Mouse (Mus musculus) lung, embryonic 16.5 days (tissue): ENCODE measurements around the gene Meiob. TPM values are rescaled to one million over a fixed set of nuclear protein-coding genes. Genes with fewer than 3 reads are reported as not detected.

Source experiments
- ATAC-seq: fragments of 200-750 bp; cut with Nextera tagmentation; 2 replicates; pipeline ENCODE4 v1.8.0; 2017; ENCODE audit warnings: low read depth, mild to moderate bottlenecking, moderate library complexity
- H3K27ac ChIP-seq: fragments of 300-500 bp; sonication (generic); 2 replicates; pipeline ENCODE4 v1.5.1; 2014; ENCODE audit warnings: mild to moderate bottlenecking, control low read depth, low read length
- H3K27me3 ChIP-seq: fragments of 300-500 bp; sonication (generic); 2 replicates; pipeline ENCODE4 v1.6.1; 2014; ENCODE audit warnings: low read depth, low read length, mixed read lengths; ENCODE audit not compliant: control insufficient read depth, insufficient read depth
- H3K36me3 ChIP-seq: fragments of 300-500 bp; sonication (generic); 2 replicates; pipeline ENCODE4 v1.6.1; 2014; ENCODE audit warnings: low read length; ENCODE audit not compliant: control insufficient read depth, insufficient read depth
- H3K4me1 ChIP-seq: fragments of 300-500 bp; sonication (generic); replicated peaks from 2 replicates; pipeline ENCODE4 v1.6.1; 2014; ENCODE audit warnings: low read length, mixed read lengths; ENCODE audit not compliant: control insufficient read depth, insufficient read depth
- H3K4me2 ChIP-seq: fragments of 300-500 bp; sonication (generic); 2 replicates; pipeline ENCODE4 v1.6.1; 2014; ENCODE audit warnings: low read depth, low read length, control low read depth
- H3K4me3 ChIP-seq: fragments of 300-500 bp; sonication (generic); 2 replicates; pipeline ENCODE4 v1.5.1; 2014; ENCODE audit warnings: mild to moderate bottlenecking, low read length, control low read depth
- H3K9ac ChIP-seq: fragments of 300-500 bp; sonication (generic); 2 replicates; pipeline ENCODE4 v1.6.1; 2014; ENCODE audit warnings: low read length, control low read depth
- H3K9me3 ChIP-seq: fragments of 300-500 bp; sonication (generic); 2 replicates; pipeline ENCODE4 v1.6.1; 2016; ENCODE audit warnings: low read length; ENCODE audit not compliant: control insufficient read depth
- WGBS: fragments of 180-500 bp; shearing (Covaris S2); extraction: QIAGEN DNeasy Blood & Tissue Kit; methylation state at CpG from one replicate; pipeline ENCODE4 v1.1.7; 2014; 5-methylcytosine and 5-hydroxymethylcytosine counted together
- polyA plus RNA-seq: library from polyadenylated mRNA; unstranded; fragments of >200 nt; fragmentation: Nextera tagmentation; extraction: Ambion mirVana; gene quantifications from 2 replicates; pipeline ENCODE4 v1.2.1, GENCODE M21; 2015

The Meiob gene
- polyA plus RNA-seq, 1 experiment from 2014 or later, result not detected

GRCm38 (mm10) chr17:24777073-24777472 lies 27.0 kb upstream of the Meiob start:
- Histone ChIP-seq H3K9me3 (0 out of 2 replicates have a peak, but pooled peaks cover 3% of the 10 kb centered on the region), H3K4me2 (no peak overlapping the region), H3K36me3 (no peaks in the 10 kb centered on the region), H3K27ac (peak overlapping the region; percentile 59; the same call in 1 of the 2 replicates), H3K4me3 (no peak overlapping the region), H3K27me3 (no peaks in the 10 kb centered on the region), H3K4me1 (no peaks in the 10 kb centered on the region), H3K9ac (no peak overlapping the region)
- 45% methylated on average over 2 of the region's 2 CpGs for WGBS
- ATAC-seq, result peak; percentile 83

DNA sequence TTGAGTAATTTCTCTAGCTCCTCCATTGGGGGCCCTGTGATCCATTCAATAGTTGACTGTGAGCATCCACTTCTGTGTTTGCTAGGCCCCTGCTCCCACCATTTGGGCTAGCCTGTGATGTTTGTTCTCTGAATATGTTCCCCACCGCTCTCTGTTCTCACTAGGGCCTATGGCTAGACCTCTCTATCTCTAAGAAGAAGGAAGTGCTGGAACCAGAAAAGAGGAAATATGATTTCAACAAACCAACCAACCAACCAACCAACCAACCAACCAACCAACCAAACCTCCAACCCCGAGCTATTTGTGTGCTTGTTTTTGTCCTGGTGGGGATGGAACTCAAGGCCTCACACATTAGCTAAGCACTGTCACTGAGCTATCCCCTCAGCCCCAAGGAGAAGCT lies 23.3 kb upstream of the Meiob start:
- no peak overlapping the region for H3K4me2 ChIP-seq
- 75% methylated on average over 2 of the region's 2 CpGs for WGBS
- H3K9me3 ChIP-seq, result no peaks in the 10 kb centered on the region
- no peaks in the 10 kb centered on the region for H3K27me3 ChIP-seq
- no peak overlapping the region for H3K27ac ChIP-seq
- H3K4me1 ChIP-seq, result no peaks in the 10 kb centered on the region
- no peak overlapping the region for H3K4me3 ChIP-seq
- no peak for ATAC-seq
- no peaks in the 10 kb centered on the region for H3K36me3 ChIP-seq
- H3K9ac ChIP-seq, result no peak overlapping the region

- Histone ChIP-seq H3K4me1 (no peaks in the 10 kb centered on the region), H3K36me3 (no peaks in the 10 kb centered on the region), H3K4me3 (no peak overlapping the region), H3K9me3 (no peaks in the 10 kb centered on the region), H3K27me3 (no peaks in the 10 kb centered on the region), H3K4me2 (no peak overlapping the region), H3K9ac (no peak overlapping the region), H3K27ac (no peak overlapping the region)
- no peak for ATAC-seq
- 32% methylated on average over 8 of the region's 8 CpGs for WGBS
Measured at GRCm38 (mm10) chr17:24792190-24792589, 11.9 kb upstream of the Meiob start.

DNA sequence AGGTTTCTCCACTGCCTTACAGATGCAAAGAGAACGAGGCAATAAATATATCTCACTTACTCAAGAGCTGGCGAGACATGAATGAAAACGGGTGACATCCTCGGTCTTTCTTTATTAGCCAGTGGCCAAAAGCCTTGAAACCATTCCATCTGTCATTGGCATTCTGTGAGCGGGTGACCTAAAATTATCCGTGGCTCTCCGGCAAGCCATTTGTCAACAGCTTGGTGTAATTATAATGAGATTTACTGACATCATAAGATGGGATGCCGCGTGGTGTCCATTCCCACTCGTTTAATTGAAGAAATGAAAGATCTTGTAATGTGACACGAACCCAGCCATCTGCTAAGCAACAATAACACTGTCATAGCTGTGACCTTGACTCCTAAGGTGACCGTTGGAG lies 9.3 kb upstream of the Meiob start:
- no peaks in the 10 kb centered on the region for H3K27me3 ChIP-seq
- H3K4me3 ChIP-seq, result no peak overlapping the region
- H3K27ac ChIP-seq, result no peak overlapping the region
- 61% methylated on average over 12 of the region's 12 CpGs for WGBS
- H3K4me2 ChIP-seq, result no peak overlapping the region
- ATAC-seq, result no peak
- no peaks in the 10 kb centered on the region for H3K9me3 ChIP-seq
- H3K36me3 ChIP-seq, result no peaks in the 10 kb centered on the region
- no peaks in the 10 kb centered on the region for H3K4me1 ChIP-seq
- no peak overlapping the region for H3K9ac ChIP-seq

DNA sequence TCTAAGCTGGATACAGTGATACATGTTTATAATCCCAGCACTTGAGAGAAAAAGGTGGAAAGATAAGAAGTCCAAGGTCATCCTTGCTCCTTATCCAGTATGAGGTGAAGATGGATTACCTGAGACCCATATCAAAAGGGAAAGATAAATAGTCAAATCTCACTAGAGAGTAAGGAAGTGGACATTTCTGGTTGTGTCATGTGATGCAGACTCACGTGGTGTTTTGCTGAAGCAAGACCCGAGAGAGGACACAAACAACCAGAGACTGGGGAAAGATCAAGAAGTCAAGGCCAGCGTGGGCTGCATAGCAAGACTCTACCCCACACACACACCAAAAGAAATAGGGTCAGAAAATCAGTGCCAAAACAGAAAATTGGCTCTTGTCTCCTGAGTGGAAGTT lies 7.1 kb upstream of the Meiob start:
- H3K27ac ChIP-seq, result no peak overlapping the region
- no peaks in the 10 kb centered on the region for H3K27me3 ChIP-seq
- 48% methylated on average over 3 of the region's 3 CpGs for WGBS
- ATAC-seq, result no peak
- H3K9me3 ChIP-seq, result no peaks in the 10 kb centered on the region
- no peak overlapping the region for H3K9ac ChIP-seq
- H3K4me1 ChIP-seq, result no peaks in the 10 kb centered on the region
- H3K36me3 ChIP-seq, result no peaks in the 10 kb centered on the region
- H3K4me3 ChIP-seq, result no peak overlapping the region
- H3K4me2 ChIP-seq, result no peak overlapping the region

DNA sequence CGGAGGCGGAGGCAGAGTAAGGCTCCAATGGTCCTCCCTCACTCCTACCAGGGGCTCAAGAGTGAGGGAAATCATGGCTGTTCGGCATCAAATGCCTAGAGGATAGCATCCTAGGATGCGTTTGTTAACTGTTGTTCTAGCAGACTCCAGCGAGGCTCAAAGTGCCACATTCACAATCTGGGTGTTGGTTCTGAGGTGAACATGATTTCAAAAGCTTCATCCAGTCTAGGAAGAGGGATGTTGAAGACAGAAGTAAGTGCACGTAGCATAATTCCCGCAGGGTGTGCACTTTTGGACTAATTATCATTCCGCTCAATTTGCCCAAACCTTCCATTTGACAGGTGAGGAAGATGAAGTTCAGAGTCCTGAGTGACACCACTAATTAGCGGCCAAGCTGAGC lies 5.9 kb upstream of the Meiob start:
- H3K4me1 ChIP-seq, result no peaks in the 10 kb centered on the region
- no peaks in the 10 kb centered on the region for H3K27me3 ChIP-seq
- ATAC-seq, result no peak
- no peaks in the 10 kb centered on the region for H3K36me3 ChIP-seq
- H3K27ac ChIP-seq, result no peak overlapping the region
- no peak overlapping the region for H3K9ac ChIP-seq
- WGBS, result 54% methylated on average over 9 of the region's 9 CpGs
- H3K4me2 ChIP-seq, result no peak overlapping the region
- no peaks in the 10 kb centered on the region for H3K9me3 ChIP-seq
- H3K4me3 ChIP-seq, result no peak overlapping the region

DNA sequence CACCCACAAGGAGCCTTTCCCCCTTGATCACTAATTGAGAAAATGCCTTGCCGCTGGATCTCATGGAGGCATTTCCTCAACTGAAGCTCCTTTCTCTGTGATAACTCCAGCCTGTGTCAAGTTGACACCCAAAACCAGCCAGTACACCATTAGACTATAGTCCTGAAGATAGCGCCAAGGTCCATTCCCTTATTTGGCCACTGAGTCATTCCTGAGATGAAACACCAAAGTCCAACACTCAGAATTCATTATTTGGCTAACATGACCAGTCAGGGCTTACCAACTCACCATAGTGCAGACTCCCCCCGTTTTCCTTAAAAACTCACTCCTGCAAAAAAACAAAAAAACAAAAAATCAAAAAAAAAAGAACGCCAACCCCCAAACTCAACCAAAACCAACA lies 4.6 kb upstream of the Meiob start:
- H3K9ac ChIP-seq, result no peak overlapping the region
- H3K4me2 ChIP-seq, result no peak overlapping the region
- peaks cover 2% of the 10 kb centered on the region; the same call in 1 of the 2 replicates for H3K4me1 ChIP-seq
- no peaks in the 10 kb centered on the region for H3K36me3 ChIP-seq
- H3K27me3 ChIP-seq, result peaks cover 2% of the 10 kb centered on the region
- H3K9me3 ChIP-seq, result no peaks in the 10 kb centered on the region
- ATAC-seq, result no peak
- WGBS, result 88% methylated on average over 4 of the region's 4 CpGs
- H3K27ac ChIP-seq, result no peak overlapping the region
- H3K4me3 ChIP-seq, result no peak overlapping the region

DNA sequence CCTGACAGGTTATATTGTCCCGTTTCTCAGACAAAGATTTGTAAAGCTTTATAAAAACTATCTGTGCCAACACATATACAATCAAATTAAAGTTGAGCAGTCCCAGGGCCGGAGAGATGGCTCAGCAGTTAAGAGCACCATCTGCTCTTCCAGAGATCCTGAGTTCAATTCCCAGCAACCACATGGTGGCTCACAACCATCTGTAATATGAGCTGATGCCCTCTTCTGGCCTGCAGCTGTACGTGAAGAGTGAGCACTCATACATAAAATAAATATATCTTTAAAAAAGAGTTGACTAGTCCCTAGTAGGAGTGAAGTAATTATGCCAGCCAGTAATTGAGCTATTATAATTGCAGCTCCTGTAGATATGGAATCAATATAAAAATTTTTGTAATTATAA lies 3.6 kb upstream of the Meiob start:
- Histone ChIP-seq H3K4me1 (peaks cover 4% of the 10 kb centered on the region; the same call in 1 of the 2 replicates), H3K9ac (no peak overlapping the region), H3K9me3 (no peaks in the 10 kb centered on the region), H3K27ac (no peak overlapping the region), H3K4me2 (no peak overlapping the region), H3K4me3 (no peak overlapping the region), H3K27me3 (peaks cover 11% of the 10 kb centered on the region), H3K36me3 (no peaks in the 10 kb centered on the region)
- no peak for ATAC-seq
- 45% methylated on average over 3 of the region's 3 CpGs for WGBS

GRCm38 (mm10) chr17:24811211-24811610 lies 7.1 kb downstream of the Meiob start:
- no peaks in the 10 kb centered on the region for H3K36me3 ChIP-seq
- H3K4me2 ChIP-seq, result no peak overlapping the region
- no peak overlapping the region for H3K27ac ChIP-seq
- 69% methylated on average over 3 of the region's 3 CpGs for WGBS
- H3K9me3 ChIP-seq, result no peaks in the 10 kb centered on the region
- H3K4me3 ChIP-seq, result no peak overlapping the region
- no peak for ATAC-seq
- H3K9ac ChIP-seq, result no peak overlapping the region
- no peaks in the 10 kb centered on the region for H3K4me1 ChIP-seq
- no peaks in the 10 kb centered on the region for H3K27me3 ChIP-seq

DNA sequence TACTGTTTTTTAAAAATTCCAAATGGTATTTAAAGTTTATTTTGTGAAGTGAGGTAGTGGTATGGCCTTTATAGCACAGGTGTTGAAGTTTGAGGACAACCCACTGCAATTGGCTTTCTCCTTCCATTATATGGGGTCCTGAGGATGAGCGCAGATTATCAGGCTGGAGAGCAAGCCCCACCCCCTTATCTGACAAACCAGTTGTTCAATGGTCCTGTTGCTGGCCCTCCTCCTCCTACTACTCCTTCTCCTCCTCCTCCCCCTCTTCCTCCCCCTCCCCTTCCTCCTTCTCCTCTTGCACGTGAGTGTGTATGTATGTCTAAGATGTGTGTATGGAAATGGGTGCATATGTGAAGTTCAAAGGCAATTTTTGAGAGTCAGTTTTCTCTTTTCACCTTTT lies 8.1 kb downstream of the Meiob start:
- WGBS, result 35% methylated on average over 2 of the region's 2 CpGs
- Histone ChIP-seq H3K4me2 (no peak overlapping the region), H3K27ac (no peak overlapping the region), H3K27me3 (no peaks in the 10 kb centered on the region), H3K36me3 (no peaks in the 10 kb centered on the region), H3K9me3 (no peaks in the 10 kb centered on the region), H3K9ac (no peak overlapping the region), H3K4me3 (no peak overlapping the region), H3K4me1 (no peaks in the 10 kb centered on the region)
- no peak for ATAC-seq
